In genomic region chr14:55148363-55148915, GRCm38 (mm10) we compare ENCODE assay signal across 8 mouse cellular contexts. TPM values are rescaled to one million over a fixed set of nuclear protein-coding genes. Genes with fewer than 3 reads are reported as not detected.
DNase-seq lines count a peak whose midpoint lies in the region; ATAC-seq and TF ChIP-seq lines count a peak whose summit lies in the region.

No protein-coding gene starts in this region.

- peaks cover 2% of the 10 kb centered on the region; the same call in 1 of the 2 replicates for H3K4me1 ChIP-seq in heart, adult 2 months (ENCODE audit: control insufficient read depth, insufficient read depth, low read length)
- peaks cover 16% of the 10 kb centered on the region; the same call in 1 of the 2 replicates for H3K4me1 ChIP-seq in heart, embryonic 12.5 days (replicated peaks)
- H3K4me1 ChIP-seq in forebrain, embryonic 11.5 days (replicated peaks; ENCODE audit: control insufficient read depth, insufficient read depth, low read length): no peaks in the 10 kb centered on the region; the same call in 1 of the 2 replicates
- H3K4me1 ChIP-seq in hindbrain, embryonic 16.5 days (ENCODE audit: control insufficient read depth, insufficient read depth, low read depth, low read length): peaks cover 7% of the 10 kb centered on the region
- peaks cover 15% of the 10 kb centered on the region for H3K4me1 ChIP-seq in midbrain, embryonic 15.5 days

- no peaks in the 10 kb centered on the region; the same call in 1 of the 2 replicates for H3K27me3 ChIP-seq in heart, adult 2 months (ENCODE audit: control insufficient read depth, insufficient read depth, low read length)
- 0 out of 2 replicates have a peak, but pooled peaks cover 3% of the 10 kb centered on the region for H3K27me3 ChIP-seq in heart, embryonic 12.5 days (replicated peaks)
- H3K27me3 ChIP-seq in forebrain, embryonic 11.5 days (ENCODE audit: control insufficient read depth, insufficient read depth, low read length): no peaks in the 10 kb centered on the region
- no peaks in the 10 kb centered on the region for H3K27me3 ChIP-seq in hindbrain, embryonic 16.5 days (replicated peaks; ENCODE audit: control insufficient read depth, insufficient read depth, low read length)
- no peaks in the 10 kb centered on the region for H3K27me3 ChIP-seq in midbrain, embryonic 15.5 days (replicated peaks)

- 0 out of 2 replicates have a peak, but pooled peaks have one; percentile 33 for TF ChIP-seq EP300 in heart, adult 2 months (IDR thresholded peaks at IDR 0.05; ENCODE audit: insufficient read depth, low read depth, low read length)

- H3K4me2 ChIP-seq in heart, embryonic 12.5 days: no peak overlapping the region
- H3K4me2 ChIP-seq in forebrain, embryonic 11.5 days (ENCODE audit: low read depth, low read length, severe bottlenecking): no peak overlapping the region
- H3K4me2 ChIP-seq in hindbrain, embryonic 16.5 days (ENCODE audit: low read length): no peak overlapping the region
- H3K4me2 ChIP-seq in midbrain, embryonic 15.5 days: no peak overlapping the region

- TF ChIP-seq POLR2A in heart, adult 2 months (IDR thresholded peaks at IDR 0.05; ENCODE audit: insufficient read depth, low read depth, low read length): no peak

- H3K9me3 ChIP-seq in heart, embryonic 12.5 days (replicated peaks): no peaks in the 10 kb centered on the region
- no peaks in the 10 kb centered on the region for H3K9me3 ChIP-seq in forebrain, embryonic 11.5 days (ENCODE audit: control insufficient read depth, low read length)
- no peaks in the 10 kb centered on the region for H3K9me3 ChIP-seq in hindbrain, embryonic 16.5 days (ENCODE audit: control insufficient read depth, low read length)
- H3K9me3 ChIP-seq in midbrain, embryonic 15.5 days: no peaks in the 10 kb centered on the region

- H3K79me2 ChIP-seq in heart, adult 2 months (replicated peaks; ENCODE audit: control insufficient read depth, insufficient read depth, low read length): no peaks in the 10 kb centered on the region

- no peaks in the 10 kb centered on the region for H3K36me3 ChIP-seq in heart, adult 2 months (ENCODE audit: control insufficient read depth, insufficient read depth, low read length)
- H3K36me3 ChIP-seq in heart, embryonic 12.5 days: no peaks in the 10 kb centered on the region
- no peaks in the 10 kb centered on the region for H3K36me3 ChIP-seq in forebrain, embryonic 11.5 days (ENCODE audit: control insufficient read depth, insufficient read depth, low read length)
- H3K36me3 ChIP-seq in hindbrain, embryonic 16.5 days (ENCODE audit: control insufficient read depth, insufficient read depth, low read length): no peaks in the 10 kb centered on the region
- no peaks in the 10 kb centered on the region for H3K36me3 ChIP-seq in midbrain, embryonic 15.5 days (replicated peaks)

- H3K4me3 ChIP-seq in heart, adult 2 months: no peak overlapping the region
- no peak overlapping the region for H3K4me3 ChIP-seq in heart, embryonic 12.5 days
- H3K4me3 ChIP-seq in forebrain, embryonic 11.5 days (ENCODE audit: low read depth, low read length): no peak overlapping the region
- H3K4me3 ChIP-seq in hindbrain, embryonic 16.5 days (ENCODE audit: low read length): no peak overlapping the region
- H3K4me3 ChIP-seq in midbrain, embryonic 15.5 days: no peak overlapping the region

- ATAC-seq in heart, embryonic 12.5 days (ENCODE audit: insufficient number of reproducible peaks, low FRiP score): no peak
- no peak for ATAC-seq in forebrain, embryonic 11.5 days (replicated peaks; ENCODE audit: low FRiP score)
- peak; percentile 77 for ATAC-seq in hindbrain, embryonic 16.5 days
- peak; percentile 80 for ATAC-seq in midbrain, embryonic 15.5 days (replicated peaks)

- WGBS in heart, adult 2 months: 41% methylated on average over 5 of the region's 5 CpGs
- 36% methylated on average over 5 of the region's 5 CpGs for WGBS in heart, embryonic 12.5 days
- WGBS in forebrain, embryonic 11.5 days: 25% methylated on average over 5 of the region's 5 CpGs
- WGBS in hindbrain, embryonic 16.5 days: 31% methylated on average over 5 of the region's 5 CpGs
- WGBS in midbrain, embryonic 15.5 days: 22% methylated on average over 5 of the region's 5 CpGs

- no peak overlapping the region for H3K9ac ChIP-seq in heart, adult 2 months (ENCODE audit: low read depth, low read length)
- no peak overlapping the region for H3K9ac ChIP-seq in heart, embryonic 12.5 days
- H3K9ac ChIP-seq in forebrain, embryonic 11.5 days (ENCODE audit: low read length): no peak overlapping the region
- peak overlapping the region; percentile 24; the same call in 1 of the 2 replicates for H3K9ac ChIP-seq in hindbrain, embryonic 16.5 days (ENCODE audit: low read depth, low read length)
- H3K9ac ChIP-seq in midbrain, embryonic 15.5 days: no peak overlapping the region

- H3K27ac ChIP-seq in heart, adult 2 months: no peak overlapping the region
- no peak overlapping the region for H3K27ac ChIP-seq in heart, embryonic 12.5 days (ENCODE audit: poor library complexity, severe bottlenecking)
- H3K27ac ChIP-seq in forebrain, embryonic 11.5 days (ENCODE audit: low read depth, low read length): no peak overlapping the region
- H3K27ac ChIP-seq in hindbrain, embryonic 16.5 days (ENCODE audit: low read depth, low read length): no peak overlapping the region
- H3K27ac ChIP-seq in midbrain, embryonic 15.5 days: peak overlapping the region; percentile 66

- intact Hi-C loops in heart, adult 2 months (cut with DNase I): loop anchor here (2.0 kb wide), 1 partner anchor 290 kb away; no protein-coding TSS in a partner anchor

- TF ChIP-seq CTCF in heart, adult 2 months (IDR thresholded peaks at IDR 0.05): peak; percentile 89

- DNase-seq in heart, adult 2 months: peak; percentile 29 to 45
- peak; percentile 43 for DNase-seq in brain, embryonic 18.5 days (ENCODE audit: low read depth, low spot score)
- peak; percentile 85 for DNase-seq in forebrain, embryonic 11.5 days (ENCODE audit: low spot score)
- peak; percentile 77 to 81 for DNase-seq in left cerebral cortex, adult 18-20 months (ENCODE audit: low spot score in 2 of 2)
- peak; percentile 38 to 72 for DNase-seq in spleen, postnatal 10 days (ENCODE audit: low spot score in 2 of 2)

RNA-seq across cellular contexts. Expression of gene Jph4, which starts 31.7 kb away (rescaled TPM):
- under 1 TPM in 1 of 2 experiments, not detected in 1; 0.23 TPM for total RNA-seq in heart, adult 2 months (2021)
- polyA plus RNA-seq in heart, adult 2 months (2012; rRNA removed): 0.25 and 0.32 TPM in 2 replicates
- polyA plus RNA-seq in heart, embryonic 12.5 days (2016; fragmentation: Nextera tagmentation; extraction: Ambion mirVana): 0.09 and 0.18 TPM in 2 replicates
- 2.9 and 3.7 TPM in 2 replicates for polyA plus RNA-seq in forebrain, embryonic 11.5 days (2014; fragmentation: Nextera tagmentation; extraction: Ambion mirVana)
- polyA plus RNA-seq in hindbrain, embryonic 16.5 days (2015; fragmentation: Nextera tagmentation; extraction: Ambion mirVana): 31.8 and 32.3 TPM in 2 replicates
- total RNA-seq in left cerebral cortex, adult 18-20 months (2021): 100 to 1,000 TPM; 279 to 305 TPM
- polyA plus RNA-seq in midbrain, embryonic 15.5 days (2015; fragmentation: Nextera tagmentation; extraction: Ambion mirVana): 39.7 and 42.5 TPM in 2 replicates

RNA-seq across cellular contexts. Expression of gene Ap1g2, which starts 42.0 kb away (rescaled TPM):
- 1 to 10 TPM; 5.3 to 5.6 TPM for total RNA-seq in heart, adult 2 months (2021)
- 8.2 and 10.2 TPM in 2 replicates for polyA plus RNA-seq in heart, adult 2 months (2012; rRNA removed)
- polyA plus RNA-seq in heart, embryonic 12.5 days (2016; fragmentation: Nextera tagmentation; extraction: Ambion mirVana): 8.7 and 9.8 TPM in 2 replicates
- polyA plus RNA-seq in forebrain, embryonic 11.5 days (2014; fragmentation: Nextera tagmentation; extraction: Ambion mirVana): 13.9 and 14.8 TPM in 2 replicates
- 6.9 and 7.7 TPM in 2 replicates for polyA plus RNA-seq in hindbrain, embryonic 16.5 days (2015; fragmentation: Nextera tagmentation; extraction: Ambion mirVana)
- 10 to 100 TPM in 1 of 2 experiments, 1 to 10 TPM in 1; 9.5 to 10.2 TPM for total RNA-seq in left cerebral cortex, adult 18-20 months (2021)
- 7.5 and 9.2 TPM in 2 replicates for polyA plus RNA-seq in midbrain, embryonic 15.5 days (2015; fragmentation: Nextera tagmentation; extraction: Ambion mirVana)

RNA-seq across cellular contexts. Expression of gene Thtpa, which starts 53.9 kb away (rescaled TPM):
- 10 to 100 TPM; 10.7 to 13.4 TPM for total RNA-seq in heart, adult 2 months (2021)
- polyA plus RNA-seq in heart, adult 2 months (2012; rRNA removed): 8.2 and 9.7 TPM in 2 replicates
- 14.3 and 14.8 TPM in 2 replicates for polyA plus RNA-seq in heart, embryonic 12.5 days (2016; fragmentation: Nextera tagmentation; extraction: Ambion mirVana)
- polyA plus RNA-seq in forebrain, embryonic 11.5 days (2014; fragmentation: Nextera tagmentation; extraction: Ambion mirVana): 28.6 and 31.1 TPM in 2 replicates
- polyA plus RNA-seq in hindbrain, embryonic 16.5 days (2015; fragmentation: Nextera tagmentation; extraction: Ambion mirVana): 34.4 and 36.1 TPM in 2 replicates
- total RNA-seq in left cerebral cortex, adult 18-20 months (2021): 10 to 100 TPM; 22.9 to 23.1 TPM
- 38.8 and 39.5 TPM in 2 replicates for polyA plus RNA-seq in midbrain, embryonic 15.5 days (2015; fragmentation: Nextera tagmentation; extraction: Ambion mirVana)

RNA-seq across cellular contexts. Expression of gene Zfhx2, which starts 56.3 kb away (rescaled TPM):
- 1 to 10 TPM; 3.9 to 4.1 TPM for total RNA-seq in heart, adult 2 months (2021)
- 1.1 and 1.3 TPM in 2 replicates for polyA plus RNA-seq in heart, adult 2 months (2012; rRNA removed)
- 4.4 and 4.5 TPM in 2 replicates for polyA plus RNA-seq in heart, embryonic 12.5 days (2016; fragmentation: Nextera tagmentation; extraction: Ambion mirVana)
- 15.9 TPM in 2 replicates for polyA plus RNA-seq in forebrain, embryonic 11.5 days (2014; fragmentation: Nextera tagmentation; extraction: Ambion mirVana)
- 18.4 and 20.5 TPM in 2 replicates for polyA plus RNA-seq in hindbrain, embryonic 16.5 days (2015; fragmentation: Nextera tagmentation; extraction: Ambion mirVana)
- total RNA-seq in left cerebral cortex, adult 18-20 months (2021): 10 to 100 TPM; 41.8 to 44.5 TPM
- polyA plus RNA-seq in midbrain, embryonic 15.5 days (2015; fragmentation: Nextera tagmentation; extraction: Ambion mirVana): 33.7 and 37.5 TPM in 2 replicates

Comparison
In these comparisons a context has a peak if more than half of its experiments do, and no peak if none do; other contexts are left out.
1. ATAC-seq: peak in hindbrain, embryonic 16.5 days (single experiment) and midbrain, embryonic 15.5 days (single experiment); none in heart, embryonic 12.5 days (single experiment) and forebrain, embryonic 11.5 days (single experiment).
2. Peak in every context shown above with its lines, with median percentiles within 50 percentile points of each other: DNase-seq.